Mouse (Mus musculus) lung, postnatal 36 days (tissue): Measurements from ENCODE around the gene Colec11.
A peak's percentile ranks its signal among the peaks of the same experiment; 100 is the strongest.

Experiments used
- DNase-seq: peaks from one replicate; pipeline ENCODE4 v3.0.0; 2022; ENCODE audit warnings: mixed read lengths

Gene Colec11

DNA sequence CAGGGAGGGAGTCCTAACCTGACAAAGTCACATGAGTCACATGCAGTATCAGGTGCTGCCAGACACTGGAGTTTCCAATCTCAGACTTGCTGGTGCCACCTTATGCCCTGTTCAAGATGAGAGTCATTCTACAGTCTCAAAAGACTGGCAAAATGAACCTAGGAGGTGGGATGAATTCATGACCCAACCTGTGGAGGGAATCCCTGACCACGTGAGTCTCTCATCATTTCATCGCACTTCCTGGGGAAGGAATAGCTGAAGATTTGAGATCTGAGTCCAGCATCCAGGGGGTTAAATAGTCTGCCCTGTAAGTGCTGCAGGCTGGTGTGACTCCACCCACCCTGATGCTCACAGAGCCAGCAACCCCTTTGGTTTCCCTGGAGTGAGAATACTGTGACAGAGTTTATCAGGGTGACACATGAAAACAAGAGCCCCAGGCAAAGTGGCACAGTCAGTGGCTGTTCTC lies 24.6 kb downstream of the Colec11 start:
- no peak for DNase-seq

DNA sequence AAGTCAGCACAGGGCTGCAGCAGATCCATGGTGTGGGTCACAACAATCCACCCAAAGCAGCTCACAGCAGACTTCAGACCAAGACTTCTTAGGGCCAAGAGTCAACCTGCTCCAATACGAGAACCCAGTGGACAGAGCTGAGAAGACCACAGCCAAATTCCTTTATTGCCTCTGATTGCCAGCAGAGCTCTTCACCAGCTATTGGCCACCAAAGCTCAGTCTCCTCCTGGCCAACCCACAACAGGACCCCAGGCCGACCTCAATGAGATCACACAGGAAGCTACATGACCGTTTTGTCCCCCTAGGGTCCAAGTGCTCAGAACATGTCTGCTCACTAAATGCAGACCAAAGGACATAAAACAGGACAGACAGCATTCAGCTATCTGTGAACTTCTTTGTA lies 25.1 kb downstream of the Colec11 start:
- DNase-seq: no peak

DNA sequence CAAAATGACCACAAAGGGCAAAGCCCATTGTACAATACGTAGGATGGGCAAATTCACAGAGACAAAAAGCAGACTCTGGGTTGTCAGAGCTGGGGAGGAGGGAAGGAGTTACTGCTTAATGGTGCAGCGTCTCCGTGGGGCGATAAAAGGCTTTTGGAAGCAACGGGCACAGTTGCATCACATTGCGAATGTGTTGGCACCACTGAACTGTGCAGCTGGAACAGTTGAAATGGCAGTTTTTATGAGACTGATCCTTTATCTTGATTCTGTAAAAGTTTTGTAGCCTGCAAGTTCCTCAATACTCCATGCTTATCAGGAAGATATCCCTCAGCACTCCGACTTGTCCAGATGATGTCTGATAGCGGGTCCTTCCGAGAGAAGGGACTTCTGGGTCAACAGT lies 25.5 kb downstream of the Colec11 start:
- no peak for DNase-seq

DNA sequence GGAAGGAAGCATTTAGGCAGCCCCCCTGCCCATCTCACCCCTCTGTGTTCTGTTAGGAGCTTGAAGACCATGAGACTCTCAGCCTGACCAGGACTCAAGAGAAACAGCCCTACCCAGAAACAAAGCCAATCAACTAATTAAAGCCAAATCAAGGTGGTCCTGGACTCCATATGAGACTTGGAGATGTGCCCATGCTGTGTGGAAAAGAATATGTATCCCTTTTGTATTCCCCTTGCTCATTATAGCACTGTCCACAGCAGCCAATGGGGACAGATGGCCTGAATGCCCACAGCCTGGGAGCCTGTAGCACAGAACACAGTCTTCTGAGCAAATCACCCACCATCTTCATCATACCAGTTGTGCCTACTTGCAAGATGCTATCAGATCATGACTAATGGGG lies 26.3 kb downstream of the Colec11 start:
- DNase-seq: no peak

DNA sequence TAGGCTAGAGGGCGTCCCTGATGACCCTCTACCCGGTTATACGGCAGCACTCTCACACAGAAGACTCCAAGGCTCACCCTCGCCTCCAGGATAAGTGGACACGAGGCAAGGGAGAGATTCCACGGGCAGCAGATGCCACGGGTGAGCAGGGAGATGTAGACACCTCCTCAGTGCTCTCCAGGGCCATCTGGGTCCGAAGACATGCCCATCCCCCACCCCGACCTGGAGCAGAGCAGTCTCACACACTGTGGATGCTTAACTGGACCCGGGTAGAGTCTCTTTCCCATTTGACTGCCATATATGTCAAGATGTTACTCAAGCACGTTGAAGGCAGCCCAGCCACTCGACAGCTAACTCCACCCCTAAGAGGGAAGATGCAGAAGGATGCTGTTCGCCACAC lies 32.7 kb downstream of the Colec11 start:
- DNase-seq: no peak

DNA sequence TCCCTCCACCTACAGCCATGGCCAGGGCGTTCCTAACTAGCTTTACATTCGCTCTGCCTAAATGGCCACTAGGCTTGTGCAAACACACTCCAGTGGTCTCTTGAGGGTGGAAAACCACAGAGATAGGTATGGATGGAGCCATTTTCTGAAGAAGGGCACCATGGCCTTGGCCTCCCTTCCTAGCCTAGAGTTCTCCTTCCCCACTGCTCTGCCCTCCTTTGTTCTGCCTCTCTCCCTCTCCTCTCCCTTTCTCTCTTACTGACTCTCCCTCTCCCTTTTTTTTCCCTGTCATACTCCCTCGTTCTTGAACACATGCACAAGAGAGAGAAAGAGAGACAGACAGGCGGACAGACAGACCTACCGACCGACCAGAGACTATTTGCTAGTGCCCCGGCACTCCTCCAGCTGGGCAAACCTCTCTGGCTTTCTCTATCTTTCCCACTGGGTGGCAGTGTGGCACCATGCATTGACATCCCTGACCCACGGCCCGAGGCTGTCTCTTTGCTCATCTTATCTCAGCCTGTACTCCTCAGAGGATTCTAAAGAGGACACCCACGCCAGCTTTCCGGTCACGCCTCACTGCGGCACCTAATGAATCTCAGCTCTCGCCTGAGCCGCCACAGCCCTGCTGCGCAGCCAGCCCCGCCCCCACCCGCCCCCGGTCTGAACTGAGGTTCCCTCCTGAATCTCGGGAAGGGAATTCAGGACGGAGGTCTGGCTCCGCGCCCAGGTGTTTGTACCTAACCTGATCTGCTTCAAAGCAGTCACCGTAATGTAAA lies 33.9 kb downstream of the Colec11 start:
- DNase-seq: peak; percentile 80

DNA sequence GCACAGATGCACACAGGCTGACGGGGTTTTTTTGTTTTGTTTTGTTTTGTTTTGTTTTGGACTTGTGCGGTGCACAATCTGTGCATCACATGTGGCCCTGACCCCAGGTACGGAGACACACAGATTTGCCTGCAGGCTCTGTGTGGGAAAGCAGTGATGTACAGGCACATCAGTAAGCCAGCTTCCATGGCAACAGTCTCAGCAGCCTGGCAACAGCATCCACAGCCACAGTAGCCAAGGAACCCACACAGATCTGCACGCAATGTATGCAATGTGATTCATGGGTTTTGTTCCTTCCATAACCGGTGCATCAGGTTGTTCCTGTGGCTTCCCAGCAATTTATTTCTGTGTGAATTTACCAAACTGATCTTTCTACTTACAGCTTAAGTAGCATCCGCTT lies 35.2 kb downstream of the Colec11 start:
- DNase-seq: no peak

DNA sequence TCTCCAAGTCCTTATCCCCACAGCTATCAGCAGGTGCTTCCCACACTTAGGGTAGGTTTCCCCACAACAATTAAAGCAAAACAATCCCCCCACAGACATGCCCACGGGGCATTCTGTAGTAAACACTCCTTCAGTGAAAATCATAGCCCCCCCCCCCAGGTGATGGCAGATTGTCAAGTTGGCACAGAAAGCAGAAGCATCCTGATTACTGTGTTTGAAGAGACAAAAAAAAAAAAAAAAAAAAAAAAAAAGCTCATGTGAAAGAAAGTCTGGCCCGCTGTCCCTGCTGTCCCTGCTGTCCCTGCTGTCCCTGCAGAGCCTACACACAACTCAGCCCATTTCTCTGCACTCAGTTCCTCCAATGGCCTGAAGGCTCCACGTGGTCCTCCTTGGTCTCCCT lies 39.1 kb downstream of the Colec11 start:
- DNase-seq: no peak

DNA sequence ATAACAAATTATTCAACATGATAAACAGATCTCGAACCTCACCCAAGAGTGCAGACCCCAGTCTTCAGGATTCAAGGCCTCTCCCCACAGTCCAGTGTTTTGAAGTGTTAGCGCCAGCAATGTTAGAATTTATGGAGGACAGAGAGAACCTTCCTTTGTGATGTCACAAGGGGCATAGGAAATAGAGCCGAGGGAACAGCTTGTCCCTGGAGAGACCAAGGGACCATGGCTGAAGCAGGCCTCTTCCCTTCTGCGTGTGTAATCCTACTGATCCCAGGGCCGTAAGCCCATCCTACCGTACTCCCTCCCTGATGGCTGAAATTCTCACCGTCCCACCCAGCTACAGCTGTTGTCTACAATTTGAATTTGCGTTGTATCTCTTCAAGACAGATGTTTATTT lies 40.8 kb downstream of the Colec11 start, which contains the start of gene Allc:
TSS of gene Allc (minus strand) at position 101 of the 400 bp plus-strand sequence.
- no peak for DNase-seq

DNA sequence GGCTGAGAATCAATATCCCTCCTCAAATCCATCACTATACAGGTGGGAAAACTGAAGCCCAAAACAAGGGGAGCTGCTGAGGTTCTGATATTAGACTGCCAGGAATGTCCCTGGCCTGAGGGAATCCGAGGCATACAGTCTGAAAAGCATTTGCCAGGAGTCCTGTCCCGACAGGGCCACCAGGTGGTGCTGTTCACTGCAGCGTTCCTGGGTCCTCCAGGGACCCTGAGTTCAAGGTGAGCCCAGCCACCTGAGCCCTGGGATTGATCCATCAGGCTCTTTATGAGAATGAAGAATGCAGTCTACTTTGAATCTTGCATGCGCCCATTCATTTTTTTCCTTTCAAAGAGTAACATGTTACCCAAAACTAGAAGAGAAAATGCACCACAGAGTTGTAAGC lies 44.0 kb downstream of the Colec11 start:
- DNase-seq: peak; percentile 3

DNA sequence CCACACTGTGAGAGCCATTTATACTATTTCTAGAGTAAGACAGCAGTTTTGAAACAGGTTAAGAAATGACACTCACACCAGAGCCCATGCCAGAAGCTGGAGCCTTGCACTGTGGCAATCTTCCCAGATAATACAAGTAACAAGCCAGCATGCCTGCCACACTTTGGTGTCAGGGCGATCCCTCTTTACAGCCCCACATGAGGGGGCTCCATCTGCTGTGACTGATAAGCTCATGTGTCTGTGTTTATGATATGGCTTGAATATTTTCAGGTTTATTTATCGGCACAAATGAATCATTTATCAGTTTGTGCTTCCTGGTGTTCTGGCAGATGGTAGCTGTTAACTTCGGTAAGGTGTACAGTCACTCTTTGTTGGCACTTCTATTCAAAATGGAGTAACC lies 45.0 kb downstream of the Colec11 start:
- DNase-seq: no peak

DNA sequence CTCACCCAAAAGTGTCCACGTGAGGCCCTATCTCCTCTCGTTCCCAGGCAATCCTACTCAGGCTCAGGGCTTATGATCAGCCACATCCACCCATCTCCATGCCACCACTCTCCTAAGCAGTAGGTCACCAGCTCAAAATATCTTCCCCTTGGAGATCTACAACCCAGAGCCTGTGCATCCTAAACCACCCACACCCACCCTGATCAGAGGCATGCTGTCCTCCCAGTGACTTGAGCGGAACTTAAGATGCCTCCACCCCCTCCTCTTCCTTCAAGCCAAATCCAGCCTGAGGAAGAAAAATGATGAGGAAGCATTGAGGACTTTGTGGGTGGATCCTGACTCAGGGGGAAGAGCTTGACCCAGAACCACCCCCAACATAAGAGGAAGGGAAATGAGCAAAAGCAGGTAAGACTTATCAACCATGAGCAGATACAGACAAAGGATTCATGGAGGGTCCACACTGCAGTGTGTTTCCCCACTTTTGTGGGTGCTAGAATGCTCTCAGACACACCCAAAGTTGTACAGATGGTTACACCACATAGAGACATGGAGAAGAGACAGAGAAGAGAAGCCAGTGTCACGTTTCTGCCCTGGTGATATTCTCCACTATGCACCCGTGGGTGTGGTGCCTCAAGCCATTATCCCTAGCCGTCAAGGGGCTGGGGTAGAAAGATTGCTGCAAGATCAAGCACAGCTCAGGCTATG lies 47.7 kb downstream of the Colec11 start:
- no peak for DNase-seq

DNA sequence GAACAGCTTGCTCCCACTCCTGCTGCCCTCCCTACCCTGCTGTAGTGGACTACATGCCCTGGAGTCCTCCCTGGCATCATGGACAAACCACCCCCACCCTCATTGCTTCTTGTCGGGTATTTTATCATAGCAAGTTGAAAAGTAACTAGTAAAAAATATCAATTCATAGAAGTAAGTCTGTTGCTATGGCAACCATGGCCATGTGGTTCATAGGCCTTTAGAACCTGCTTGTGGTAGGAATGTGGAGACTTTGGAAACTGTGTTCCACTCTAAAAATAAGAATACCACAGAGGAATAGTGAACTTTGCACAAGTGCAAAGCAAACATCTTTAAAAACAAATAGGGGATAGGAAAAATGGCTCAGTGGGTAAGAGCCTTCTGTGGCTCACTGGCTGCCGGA lies 50.9 kb downstream of the Colec11 start:
- no peak for DNase-seq

DNA sequence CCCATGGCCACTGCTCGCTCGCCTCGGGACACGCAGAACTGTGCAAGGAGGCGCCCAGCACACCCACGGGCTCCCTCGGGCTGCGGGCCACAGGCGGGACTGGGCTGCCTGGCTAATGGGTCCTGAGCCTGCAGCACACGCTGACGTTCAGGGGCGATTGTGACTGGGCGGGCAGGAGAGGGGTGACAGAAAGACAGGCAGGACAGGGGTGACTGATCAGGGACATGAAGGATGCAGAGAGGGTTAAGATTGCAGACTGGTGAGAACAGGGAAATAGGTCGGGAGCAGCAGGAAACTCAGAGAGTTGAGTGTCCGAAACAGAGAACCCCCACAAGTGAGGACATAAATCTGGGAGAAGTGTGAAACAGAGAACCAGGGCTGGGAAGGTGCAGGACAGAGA lies 70.9 kb downstream of the Colec11 start, which contains the start of gene Dcdc2c:
TSS of gene Dcdc2c (minus strand) at position 101 of the 400 bp plus-strand sequence.
- DNase-seq: no peak

DNA sequence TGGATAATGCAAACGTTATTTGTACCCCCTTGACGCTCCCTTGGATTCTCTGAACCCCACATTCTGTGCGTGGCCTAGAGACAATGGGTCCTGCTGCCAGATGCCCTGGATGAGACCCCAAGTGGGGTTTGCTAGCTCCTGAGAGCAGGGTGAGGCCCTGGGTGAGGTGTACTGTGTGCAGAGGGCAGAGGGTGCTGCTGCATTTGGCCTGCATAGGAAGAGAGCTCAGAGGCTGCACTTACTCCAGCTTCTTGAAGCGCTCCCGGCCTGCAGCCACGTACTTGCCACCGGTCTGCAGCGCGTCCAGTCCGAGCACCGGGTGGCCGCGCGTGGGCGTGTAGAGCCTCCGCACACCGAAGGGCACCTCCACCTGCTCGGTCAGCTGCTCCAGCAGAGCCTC lies 71.4 kb downstream of the Colec11 start:
- DNase-seq: no peak

DNA sequence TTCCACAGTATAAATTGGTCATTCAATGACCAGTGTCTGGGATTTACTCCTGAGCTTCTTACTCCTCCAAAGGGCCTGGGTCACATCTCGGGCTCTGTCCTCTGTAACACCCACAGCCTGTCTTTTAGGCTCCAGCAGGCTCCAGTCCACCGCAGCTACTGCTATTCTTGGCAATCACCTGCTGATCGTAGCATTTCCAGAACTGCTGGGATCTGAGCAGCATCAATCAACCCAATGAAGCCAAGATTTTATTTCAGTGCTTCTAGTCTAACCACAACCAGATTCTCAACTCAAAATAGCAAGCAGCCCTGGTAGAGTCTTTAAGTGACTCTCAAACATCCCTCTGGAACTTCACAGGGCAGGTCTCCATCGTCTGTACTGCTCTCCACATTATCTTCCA lies 74.3 kb downstream of the Colec11 start:
- DNase-seq: no peak
